Mouse (Mus musculus): ENCODE measurements around the gene Fam161b.

DNA sequence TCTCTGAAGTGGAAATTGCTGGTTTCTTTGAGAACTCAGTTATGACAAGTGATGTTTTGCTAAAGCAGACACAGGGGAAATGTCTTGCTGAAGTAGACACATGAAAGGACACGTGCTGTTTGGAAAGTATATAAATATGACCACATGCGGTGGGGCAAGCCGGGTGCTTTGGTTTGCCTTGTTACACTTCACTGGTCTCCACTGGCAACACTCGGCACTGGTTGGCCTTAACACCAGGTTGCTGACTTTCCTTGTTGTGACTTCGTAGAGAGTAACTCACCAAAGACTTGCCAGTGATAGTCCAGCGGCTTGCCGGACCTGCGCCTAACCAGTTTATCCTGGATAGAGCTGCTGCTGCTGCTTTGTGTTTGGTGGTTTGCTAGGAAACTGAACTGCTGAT lies 26.5 kb upstream of the Fam161b start:
- TF ChIP-seq CTCF (IDR thresholded peaks at IDR 0.05; ENCODE audit: borderline replicate concordance, insufficient read depth, low read depth, low read length) (no peak), POLR2A (IDR thresholded peaks at IDR 0.05; ENCODE audit: borderline replicate concordance, insufficient read depth, low read length) (no peak)

Measured in cerebellum, adult 2 months (tissue).